Mouse (Mus musculus) embryonic facial prominence, embryonic 13.5 days (tissue): ENCODE data around the gene Cers6. TPM values are rescaled to one million over a fixed set of nuclear protein-coding genes. Genes with fewer than 3 reads are reported as not detected.

ENCODE experiments used
- ATAC-seq: fragments of 200-750 bp; cut with Nextera tagmentation; 2 replicates; pipeline ENCODE4 v1.8.0; 2017; ENCODE audit warnings: low read depth; ENCODE audit not compliant: insufficient number of reproducible peaks, insufficient read depth, low FRiP score, low TSS enrichment
- H3K27ac ChIP-seq: fragments of 300-500 bp; sonication (generic); 2 replicates; pipeline ENCODE4 v1.5.1; 2015; ENCODE audit warnings: moderate library complexity, mild to moderate bottlenecking, inconsistent platforms
- H3K27me3 ChIP-seq: fragments of 300-500 bp; sonication (generic); 2 replicates; pipeline ENCODE4 v1.6.1; 2015; ENCODE audit warnings: mild to moderate bottlenecking, inconsistent platforms
- H3K36me3 ChIP-seq: fragments of 300-500 bp; sonication (generic); 2 replicates; pipeline ENCODE4 v1.6.1; 2015; ENCODE audit warnings: mild to moderate bottlenecking, inconsistent platforms
- H3K4me1 ChIP-seq: fragments of 300-500 bp; sonication (generic); 2 replicates; pipeline ENCODE4 v1.6.1; 2015; ENCODE audit warnings: inconsistent platforms
- H3K4me2 ChIP-seq: fragments of 300-500 bp; sonication (generic); 2 replicates; pipeline ENCODE4 v1.6.1; 2015; ENCODE audit warnings: moderate library complexity, mild to moderate bottlenecking, inconsistent platforms
- H3K4me3 ChIP-seq: fragments of 300-500 bp; sonication (generic); 2 replicates; pipeline ENCODE4 v1.5.1; 2015; ENCODE audit warnings: mild to moderate bottlenecking, inconsistent platforms
- H3K9ac ChIP-seq: fragments of 300-500 bp; sonication (generic); 2 replicates; pipeline ENCODE4 v1.6.1; 2015; ENCODE audit warnings: mild to moderate bottlenecking, inconsistent platforms
- H3K9me3 ChIP-seq: fragments of 300-500 bp; sonication (generic); 2 replicates; pipeline ENCODE4 v1.6.1; 2016; ENCODE audit warnings: inconsistent platforms
- WGBS: fragments of 180-500 bp; shearing (Covaris S2); methylation state at CpG from one replicate; pipeline ENCODE4 v1.1.7; 2015; ENCODE audit warnings: mixed read lengths; 5-methylcytosine and 5-hydroxymethylcytosine counted together
- polyA plus RNA-seq: library from polyadenylated mRNA; unstranded; fragments of >200 nt; fragmentation: Nextera tagmentation; extraction: Ambion mirVana; gene quantifications from 2 replicates; pipeline ENCODE4 v1.2.1, GENCODE M21; 2015

Cers6 gene
- polyA plus RNA-seq, 1 experiment from 2014 or later = 36.2 TPM

- Histone ChIP-seq H3K4me3 (no peak overlapping the region), H3K4me1 (peaks cover 21% of the 10 kb centered on the region), H3K27ac (no peak overlapping the region), H3K27me3 (no peaks in the 10 kb centered on the region), H3K4me2 (no peak overlapping the region), H3K9me3 (no peaks in the 10 kb centered on the region; the same call in 1 of the 2 replicates), H3K9ac (no peak overlapping the region), H3K36me3 (peaks cover 17% of the 10 kb centered on the region)
- WGBS = 88% methylated on average over 2 of the region's 2 CpGs
- ATAC-seq = no peak
These were observed 92.4 kb downstream of the Cers6 start for GRCm38 (mm10) chr2:68953688-68954087.

- Histone ChIP-seq H3K36me3 (peaks cover 5% of the 10 kb centered on the region), H3K27me3 (no peaks in the 10 kb centered on the region), H3K9me3 (no peaks in the 10 kb centered on the region; the same call in 1 of the 2 replicates), H3K9ac (no peak overlapping the region), H3K4me2 (no peak overlapping the region), H3K27ac (no peak overlapping the region), H3K4me1 (peaks cover 22% of the 10 kb centered on the region), H3K4me3 (no peak overlapping the region)
- no peak for ATAC-seq
- 85% methylated on average over 2 of the region's 2 CpGs for WGBS
These were observed 94.3 kb downstream of the Cers6 start for GRCm38 (mm10) chr2:68955496-68955895.

GRCm38 (mm10) chr2:68956146-68956545, 94.9 kb downstream of the Cers6 start:
- Histone ChIP-seq H3K4me2 (no peak overlapping the region), H3K4me3 (no peak overlapping the region), H3K4me1 (peaks cover 22% of the 10 kb centered on the region), H3K27me3 (no peaks in the 10 kb centered on the region), H3K9ac (no peak overlapping the region), H3K27ac (no peak overlapping the region), H3K9me3 (no peaks in the 10 kb centered on the region; the same call in 1 of the 2 replicates), H3K36me3 (peaks cover 2% of the 10 kb centered on the region)
- ATAC-seq = no peak
- 94% methylated on average over 3 of the region's 3 CpGs for WGBS

GRCm38 (mm10) chr2:68957831-68958230, 96.6 kb downstream of the Cers6 start:
- H3K9ac ChIP-seq = no peak overlapping the region
- no peak for ATAC-seq
- 82% methylated on average over 7 of the region's 7 CpGs for WGBS
- H3K4me2 ChIP-seq = no peak overlapping the region
- peaks cover 22% of the 10 kb centered on the region for H3K4me1 ChIP-seq
- H3K27me3 ChIP-seq = no peaks in the 10 kb centered on the region
- no peaks in the 10 kb centered on the region; the same call in 1 of the 2 replicates for H3K36me3 ChIP-seq
- H3K27ac ChIP-seq = no peak overlapping the region
- no peaks in the 10 kb centered on the region for H3K9me3 ChIP-seq
- no peak overlapping the region for H3K4me3 ChIP-seq

GRCm38 (mm10) chr2:68959573-68959972, 98.3 kb downstream of the Cers6 start:
- H3K36me3 ChIP-seq = no peaks in the 10 kb centered on the region; the same call in 1 of the 2 replicates
- 88% methylated on average over 4 of the region's 4 CpGs for WGBS
- ATAC-seq = no peak

DNA sequence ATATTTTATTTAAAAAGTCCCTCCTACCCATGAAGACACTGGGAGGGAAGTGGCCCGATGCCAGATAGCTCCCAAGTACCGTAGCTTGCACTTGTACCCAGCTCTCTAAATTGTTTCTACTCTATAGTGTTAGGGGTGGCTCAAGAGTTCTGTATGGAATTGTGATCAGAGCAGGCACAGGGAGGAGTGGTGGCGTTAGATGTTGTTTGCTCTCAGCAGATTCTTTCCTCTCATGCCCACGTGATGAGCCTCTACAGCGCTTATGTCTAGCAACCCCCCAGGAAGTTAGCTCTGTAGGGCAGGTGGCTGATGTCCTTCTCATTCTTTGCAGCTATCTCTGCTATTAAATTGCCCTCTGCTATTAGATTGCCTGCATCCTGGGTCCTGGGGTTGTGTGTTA, 98.8 kb downstream of the Cers6 start:
- Histone ChIP-seq H3K4me1 (peaks cover 22% of the 10 kb centered on the region), H3K27ac (no peak overlapping the region), H3K36me3 (no peaks in the 10 kb centered on the region; the same call in 1 of the 2 replicates), H3K27me3 (no peaks in the 10 kb centered on the region), H3K4me3 (no peak overlapping the region), H3K9ac (no peak overlapping the region), H3K9me3 (no peaks in the 10 kb centered on the region), H3K4me2 (no peak overlapping the region)
- no peak for ATAC-seq
- 91% methylated on average over 5 of the region's 5 CpGs for WGBS

More at GRCm38 (mm10) chr2:68959573-68959972, 98.3 kb downstream of the Cers6 start:
- H3K4me2 ChIP-seq = no peak overlapping the region
- no peaks in the 10 kb centered on the region for H3K9me3 ChIP-seq
- no peak overlapping the region for H3K4me3 ChIP-seq
- peaks cover 22% of the 10 kb centered on the region for H3K4me1 ChIP-seq
- no peaks in the 10 kb centered on the region for H3K27me3 ChIP-seq
- H3K9ac ChIP-seq = no peak overlapping the region
- H3K27ac ChIP-seq = no peak overlapping the region

DNA sequence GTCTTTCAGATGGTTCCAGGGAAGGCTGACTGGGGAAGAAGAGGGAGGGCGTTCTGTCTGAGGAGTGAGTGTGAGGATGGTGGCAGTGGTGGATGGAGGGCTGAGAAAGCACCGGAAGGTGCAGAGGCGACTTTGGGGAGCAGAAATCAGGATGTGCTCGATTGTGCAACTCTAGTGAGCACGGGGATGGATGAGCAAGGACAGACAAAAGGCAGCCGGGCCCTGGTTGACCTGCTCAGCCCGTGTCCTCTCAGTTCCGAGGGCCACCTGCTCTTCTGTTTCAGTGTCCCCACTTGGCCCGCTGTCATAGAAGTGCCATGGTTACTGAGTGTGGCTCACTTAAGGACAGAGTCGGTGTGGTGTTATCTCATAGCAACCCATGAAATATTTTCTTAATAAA, 99.4 kb downstream of the Cers6 start:
- H3K4me2 ChIP-seq = no peak overlapping the region
- no peaks in the 10 kb centered on the region for H3K9me3 ChIP-seq
- no peak overlapping the region for H3K9ac ChIP-seq
- no peak for ATAC-seq
- H3K27me3 ChIP-seq = no peaks in the 10 kb centered on the region
- H3K36me3 ChIP-seq = no peaks in the 10 kb centered on the region; the same call in 1 of the 2 replicates
- H3K4me3 ChIP-seq = no peak overlapping the region
- peaks cover 22% of the 10 kb centered on the region for H3K4me1 ChIP-seq
- WGBS = 93% methylated on average over 10 of the region's 10 CpGs
- H3K27ac ChIP-seq = no peak overlapping the region

DNA sequence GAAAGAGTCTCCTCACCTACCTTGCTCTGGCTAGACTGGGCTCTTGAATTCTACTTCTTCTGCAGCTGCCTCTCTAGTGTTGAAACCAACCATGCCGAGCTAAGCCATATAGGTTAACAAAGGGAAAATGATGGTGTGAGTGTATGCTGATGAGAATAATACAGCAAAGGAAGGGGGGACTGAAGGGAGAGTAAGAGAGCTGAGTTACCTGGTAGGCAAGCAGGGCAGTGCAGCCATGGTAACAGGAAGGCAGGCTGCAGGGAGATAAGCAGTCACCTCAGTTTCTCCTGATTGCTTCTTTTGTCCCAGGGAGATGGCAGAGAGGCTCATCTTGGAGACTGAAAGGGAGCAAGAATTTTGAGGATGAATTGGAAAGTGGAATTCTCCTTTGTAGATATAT, 105.1 kb downstream of the Cers6 start:
- H3K9me3 ChIP-seq = peaks cover 9% of the 10 kb centered on the region
- H3K4me3 ChIP-seq = no peak overlapping the region
- no peak for ATAC-seq
- no peaks in the 10 kb centered on the region for H3K27me3 ChIP-seq
- no peaks in the 10 kb centered on the region for H3K4me1 ChIP-seq
- no peak overlapping the region for H3K9ac ChIP-seq
- no peak overlapping the region for H3K4me2 ChIP-seq
- peaks cover 9% of the 10 kb centered on the region for H3K36me3 ChIP-seq
- H3K27ac ChIP-seq = no peak overlapping the region
- 76% methylated on average over 1 of the region's 1 CpGs for WGBS

GRCm38 (mm10) chr2:68968028-68968427, 106.8 kb downstream of the Cers6 start:
- no peak for ATAC-seq
- Histone ChIP-seq H3K9me3 (peaks cover 9% of the 10 kb centered on the region), H3K27ac (no peak overlapping the region), H3K36me3 (peaks cover 9% of the 10 kb centered on the region), H3K4me3 (no peak overlapping the region), H3K9ac (no peak overlapping the region), H3K4me1 (no peaks in the 10 kb centered on the region), H3K4me2 (no peak overlapping the region), H3K27me3 (no peaks in the 10 kb centered on the region)
- WGBS = 86% methylated on average over 8 of the region's 8 CpGs

DNA sequence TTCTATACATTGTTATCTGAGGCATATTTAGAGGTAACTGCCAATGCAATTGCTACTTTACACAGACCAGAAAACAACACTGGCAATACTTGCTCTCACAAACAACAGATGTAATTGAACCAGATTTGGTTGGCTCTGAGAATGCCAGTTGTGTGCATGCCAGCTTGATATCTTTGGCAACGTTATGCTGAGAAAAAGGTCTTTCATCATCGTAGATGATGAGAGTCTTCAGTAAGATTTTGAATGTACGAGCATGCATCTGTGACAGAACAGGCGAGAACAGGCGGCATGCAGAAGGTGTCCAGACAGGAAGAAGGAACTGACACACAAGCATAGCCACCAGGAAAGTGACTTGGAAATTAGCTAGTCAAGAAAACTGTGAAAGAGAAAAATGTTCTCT, 110.6 kb downstream of the Cers6 start:
- ATAC-seq = no peak
- Histone ChIP-seq H3K27me3 (no peaks in the 10 kb centered on the region), H3K27ac (no peak overlapping the region), H3K4me3 (no peak overlapping the region), H3K9ac (no peak overlapping the region), H3K4me2 (no peak overlapping the region), H3K9me3 (peaks cover 9% of the 10 kb centered on the region), H3K4me1 (peaks cover 8% of the 10 kb centered on the region; the same call in 1 of the 2 replicates), H3K36me3 (peaks cover 9% of the 10 kb centered on the region)
- 90% methylated on average over 5 of the region's 5 CpGs for WGBS

- no peak overlapping the region for H3K4me3 ChIP-seq
- H3K27ac ChIP-seq = no peak overlapping the region
- H3K9ac ChIP-seq = no peak overlapping the region
- H3K4me2 ChIP-seq = no peak overlapping the region
- H3K27me3 ChIP-seq = no peaks in the 10 kb centered on the region
- H3K4me1 ChIP-seq = peaks cover 11% of the 10 kb centered on the region; the same call in 1 of the 2 replicates
- H3K9me3 ChIP-seq = peaks cover 9% of the 10 kb centered on the region
- no peak for ATAC-seq
- 58% methylated on average over 2 of the region's 2 CpGs for WGBS
- H3K36me3 ChIP-seq = peaks cover 9% of the 10 kb centered on the region
These were observed 112.5 kb downstream of the Cers6 start for GRCm38 (mm10) chr2:68973753-68974152.

DNA sequence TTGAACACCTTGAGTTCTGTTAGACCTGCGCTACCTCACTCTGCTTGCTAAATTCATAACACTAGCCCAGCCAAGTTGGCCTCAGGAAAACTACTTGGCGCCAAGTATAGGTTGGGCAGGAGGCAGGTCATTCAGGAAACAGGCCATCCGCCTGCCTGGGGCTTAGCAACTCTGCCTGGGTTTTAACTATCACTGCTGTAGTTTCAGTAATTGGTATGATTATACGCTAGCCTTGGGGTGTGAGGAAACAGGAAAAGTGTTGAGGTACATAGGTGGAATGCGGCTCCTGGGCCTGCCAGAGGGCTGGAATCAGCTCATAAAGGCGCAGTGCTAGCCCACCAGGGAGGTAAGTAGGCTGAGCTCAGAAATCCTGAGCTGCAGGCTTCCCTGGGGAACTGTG, 114.0 kb downstream of the Cers6 start:
- Histone ChIP-seq H3K9ac (no peak overlapping the region), H3K27me3 (no peaks in the 10 kb centered on the region), H3K9me3 (peaks cover 3% of the 10 kb centered on the region), H3K4me1 (peaks cover 16% of the 10 kb centered on the region; the same call in 1 of the 2 replicates), H3K4me2 (no peak overlapping the region), H3K36me3 (peaks cover 3% of the 10 kb centered on the region; the same call in 1 of the 2 replicates), H3K27ac (no peak overlapping the region), H3K4me3 (no peak overlapping the region)
- no peak for ATAC-seq
- 66% methylated on average over 6 of the region's 6 CpGs for WGBS
